Mouse (Mus musculus) testis, adult 2 months (tissue): ENCODE results near the gene Gm21988.

Source experiments
- CTCF ChIP-seq: fragments of 200-500 bp; IDR thresholded peaks from 2 replicates; pipeline ENCODE4 v1.5.1; 2012; ENCODE audit warnings: low read depth, mild to moderate bottlenecking, inconsistent platforms, low read length, moderate library complexity; ENCODE audit not compliant: control insufficient read depth, insufficient read depth, insufficient replicate concordance
- POLR2A ChIP-seq: fragments of 200-500 bp; IDR thresholded peaks from 2 replicates; pipeline ENCODE4 v1.6.1; 2012; ENCODE audit warnings: low read depth, mild to moderate bottlenecking, inconsistent platforms, low read length, moderate library complexity; ENCODE audit not compliant: control insufficient read depth

DNA sequence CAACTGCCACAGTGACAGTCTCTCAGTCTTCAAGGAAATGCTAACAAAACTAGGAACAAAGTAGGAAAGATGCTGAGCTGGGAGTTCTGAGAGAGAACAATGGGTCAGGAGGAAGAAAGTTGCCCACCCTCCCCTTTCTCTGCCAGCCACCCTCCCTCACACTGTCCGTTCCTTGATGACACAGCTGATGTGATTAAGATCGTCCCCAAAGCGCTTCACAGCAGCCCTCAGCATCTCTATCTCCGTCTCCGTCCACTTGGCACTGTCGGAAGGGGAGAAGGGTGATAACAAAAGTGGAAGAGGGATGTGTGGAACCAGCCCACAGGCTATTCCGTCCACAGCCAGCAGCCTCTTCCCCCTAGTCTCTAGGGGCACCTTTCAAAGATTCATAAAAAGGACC, 2.9 kb downstream of the Gm21988 start:
- TF ChIP-seq CTCF (no peak), POLR2A (no peak)
